Mouse (Mus musculus) midbrain, embryonic 11.5 days (tissue): ENCODE results near the gene Crxos. TPM values are rescaled to one million over a fixed set of nuclear protein-coding genes. Genes with fewer than 3 reads are reported as not detected.

ENCODE experiments used
- ATAC-seq: fragments of 200-750 bp; cut with Nextera tagmentation; 2 replicates; pipeline ENCODE4 v1.8.0; 2017; ENCODE audit warnings: moderate TSS enrichment, moderate library complexity; ENCODE audit not compliant: low FRiP score
- DNase-seq: peaks from one replicate; pipeline ENCODE4 v3.0.0; 2015; ENCODE audit warnings: low spot score; ENCODE audit errors: missing footprints
- H3K27ac ChIP-seq: fragments of 300-500 bp; sonication (generic); 2 replicates; pipeline ENCODE4 v1.5.1; 2014; ENCODE audit warnings: low read depth, low read length
- H3K27me3 ChIP-seq: fragments of 300-500 bp; sonication (generic); 2 replicates; pipeline ENCODE4 v1.6.1; 2014; ENCODE audit warnings: mild to moderate bottlenecking, low read length, moderate library complexity, mixed read lengths; ENCODE audit not compliant: control insufficient read depth, insufficient read depth
- H3K36me3 ChIP-seq: fragments of 300-500 bp; sonication (generic); 2 replicates; pipeline ENCODE4 v1.6.1; 2014; ENCODE audit warnings: mild to moderate bottlenecking, low read length, moderate library complexity, mixed read lengths; ENCODE audit not compliant: control insufficient read depth, insufficient read depth
- H3K4me1 ChIP-seq: fragments of 300-500 bp; sonication (generic); 2 replicates; pipeline ENCODE4 v1.6.1; 2014; ENCODE audit warnings: low read length; ENCODE audit not compliant: control insufficient read depth, insufficient read depth
- H3K4me2 ChIP-seq: fragments of 300-500 bp; sonication (generic); 2 replicates; pipeline ENCODE4 v1.6.1; 2014; ENCODE audit warnings: mild to moderate bottlenecking, moderate library complexity
- H3K4me3 ChIP-seq: fragments of 300-500 bp; sonication (generic); 2 replicates; pipeline ENCODE4 v1.5.1; 2014; ENCODE audit warnings: low read depth, low read length
- H3K9ac ChIP-seq: fragments of 300-500 bp; sonication (generic); 2 replicates; pipeline ENCODE4 v1.6.1; 2014; ENCODE audit warnings: low read length
- H3K9me3 ChIP-seq: fragments of 300-500 bp; sonication (generic); 2 replicates; pipeline ENCODE4 v1.6.1; 2016; ENCODE audit warnings: low read length; ENCODE audit not compliant: control insufficient read depth
- WGBS: fragments of 180-500 bp; shearing (Covaris S2); extraction: QIAGEN DNeasy Blood & Tissue Kit; methylation state at CpG from one replicate; pipeline ENCODE4 v1.1.7; 2014; 5-methylcytosine and 5-hydroxymethylcytosine counted together
- polyA plus RNA-seq: library from polyadenylated mRNA; unstranded; fragments of >200 nt; fragmentation: Nextera tagmentation; extraction: Ambion mirVana; gene quantifications from 2 replicates; pipeline ENCODE4 v1.2.1, GENCODE M21; 2014

Gene Crxos
- polyA plus RNA-seq, 1 experiment from 2014 or later = 0.08 TPM

DNA sequence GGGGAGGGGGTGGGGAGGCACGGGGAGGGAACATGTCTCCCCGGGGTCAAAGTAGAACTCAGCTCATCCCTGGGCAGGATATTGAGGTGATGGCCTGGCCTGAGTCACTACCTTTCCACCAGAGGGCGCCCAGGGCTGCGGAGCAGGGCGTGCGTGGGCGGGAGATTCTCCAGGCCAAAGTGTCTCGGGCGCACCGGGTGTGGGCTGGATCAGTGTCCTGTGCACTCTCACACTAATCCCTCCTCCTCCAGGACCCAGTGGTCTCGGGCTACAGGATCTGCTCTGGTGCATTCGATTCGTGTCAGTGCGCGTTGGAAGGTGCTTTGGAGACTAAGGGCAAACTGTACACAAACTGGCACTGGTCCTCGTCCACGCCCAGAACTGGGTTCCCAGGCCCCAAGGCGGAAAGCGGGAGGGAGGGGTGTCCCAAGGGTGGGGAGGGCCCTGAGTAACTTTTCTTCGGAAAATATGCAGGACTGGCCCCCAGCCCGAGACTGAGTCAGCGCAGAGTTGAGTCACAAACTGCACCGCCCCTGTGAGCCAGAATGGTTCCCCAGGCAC, 66.0 kb downstream of the Crxos start:
- Histone ChIP-seq H3K4me1 (peaks cover 12% of the 10 kb centered on the region), H3K4me2 (peak overlapping the region; percentile 39), H3K27ac (no peak overlapping the region), H3K9me3 (no peaks in the 10 kb centered on the region), H3K27me3 (no peaks in the 10 kb centered on the region), H3K36me3 (0 out of 2 replicates have a peak, but pooled peaks cover 2% of the 10 kb centered on the region), H3K9ac (peak overlapping the region; percentile 41), H3K4me3 (peak overlapping the region; percentile 13)
- peak; percentile 58 for ATAC-seq
- peak; percentile 94 for DNase-seq
- 4% methylated on average over 23 of the region's 23 CpGs for WGBS

DNA sequence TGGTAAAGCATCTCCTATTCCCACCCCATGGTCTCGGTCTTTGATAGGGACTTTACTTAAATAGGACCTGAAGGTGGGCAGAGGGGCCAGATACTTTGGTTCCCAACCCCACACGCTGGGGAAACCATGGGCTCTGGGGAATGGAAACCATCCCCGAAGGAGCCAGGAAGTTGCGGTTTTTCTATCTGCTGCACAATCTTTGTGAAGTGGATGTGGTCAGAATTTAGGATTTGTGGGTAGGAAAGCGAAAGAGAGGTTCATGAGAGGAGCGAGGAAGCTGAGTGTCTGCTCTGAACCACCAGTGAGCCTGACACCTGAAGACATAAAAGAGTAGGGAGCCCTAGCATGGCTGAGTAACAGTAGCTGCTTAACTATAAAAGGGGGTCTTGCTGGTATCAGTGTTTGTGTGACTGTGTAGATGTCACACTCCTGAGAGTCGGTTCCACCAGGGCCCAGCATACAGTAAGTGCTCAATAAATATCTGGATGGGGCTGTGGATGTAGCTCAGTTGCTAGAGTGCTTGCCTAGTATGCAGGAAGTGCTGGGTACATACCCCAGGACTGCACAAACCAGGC, 66.9 kb downstream of the Crxos start:
- ATAC-seq (no peak), DNase-seq (no peak)
- H3K9ac ChIP-seq = no peak overlapping the region
- H3K4me1 ChIP-seq = peaks cover 12% of the 10 kb centered on the region
- H3K27me3 ChIP-seq = no peaks in the 10 kb centered on the region
- no peaks in the 10 kb centered on the region for H3K36me3 ChIP-seq
- no peak overlapping the region for H3K4me2 ChIP-seq
- H3K4me3 ChIP-seq = no peak overlapping the region
- H3K27ac ChIP-seq = no peak overlapping the region
- H3K9me3 ChIP-seq = no peaks in the 10 kb centered on the region
- whole genome bisulfite sequencing = 82% methylated on average over 7 of the region's 7 CpGs

- Histone ChIP-seq H3K27me3 (no peaks in the 10 kb centered on the region), H3K4me3 (no peak overlapping the region), H3K36me3 (no peaks in the 10 kb centered on the region), H3K4me1 (peaks cover 5% of the 10 kb centered on the region), H3K4me2 (no peak overlapping the region), H3K27ac (no peak overlapping the region), H3K9ac (no peak overlapping the region), H3K9me3 (no peaks in the 10 kb centered on the region)
- WGBS = 87% methylated on average over 15 of the region's 15 CpGs
- ATAC-seq (no peak), DNase-seq (no peak)
These were observed 67.6 kb downstream of the Crxos start for GRCm38 (mm10) chr7:15950008-15950407.

GRCm38 (mm10) chr7:15952416-15952815, 70.0 kb downstream of the Crxos start:
- WGBS = 82% methylated on average over 3 of the region's 3 CpGs
- no peaks in the 10 kb centered on the region for H3K27me3 ChIP-seq
- no peaks in the 10 kb centered on the region for H3K36me3 ChIP-seq
- H3K9me3 ChIP-seq = no peaks in the 10 kb centered on the region
- ATAC-seq = no peak
- DNase-seq = no peak
- H3K9ac ChIP-seq = no peak overlapping the region
- H3K4me3 ChIP-seq = no peak overlapping the region
- no peak overlapping the region for H3K27ac ChIP-seq
- H3K4me2 ChIP-seq = no peak overlapping the region
- H3K4me1 ChIP-seq = peaks cover 3% of the 10 kb centered on the region

Other genes starting within 250 kb of the Crxos start
- gene Obox3, start 242.7 kb upstream of the Crxos start, polyA plus RNA-seq = not detected in 2 replicates
- not detected in 2 replicates for gene Obox5, start 132.5 kb upstream of the Crxos start, polyA plus RNA-seq
- not detected in 2 replicates for gene Obox6, start 42.9 kb upstream of the Crxos start, polyA plus RNA-seq
- 0.20 and 0.51 TPM in 2 replicates for gene Crx, start 2.6 kb upstream of the Crxos start, polyA plus RNA-seq
- 1,003 and 1,028 TPM in 2 replicates for gene Selenow, start 39.8 kb downstream of the Crxos start, polyA plus RNA-seq
- 186 and 187 TPM in 2 replicates for gene Nop53, start 63.5 kb downstream of the Crxos start, polyA plus RNA-seq
- 8.9 and 10.9 TPM in 2 replicates for gene Ehd2, start 85.0 kb downstream of the Crxos start, polyA plus RNA-seq
- gene Bicra, start 165.3 kb downstream of the Crxos start, polyA plus RNA-seq = 5.0 and 6.1 TPM in 2 replicates
- not detected in 2 replicates for gene Zfp541, start 179.2 kb downstream of the Crxos start, polyA plus RNA-seq
- 162 and 165 TPM in 2 replicates for gene Napa, start 215.8 kb downstream of the Crxos start, polyA plus RNA-seq
- 16.2 and 18.2 TPM in 2 replicates for gene Kptn, start 237.3 kb downstream of the Crxos start, polyA plus RNA-seq
- 0.27 and 0.34 TPM in 2 replicates for gene Slc8a2, start 247.2 kb downstream of the Crxos start, polyA plus RNA-seq